24 mouse cellular contexts compared by ENCODE assay signal in genomic region chr6:30121152-30121551, GRCm38 (mm10).
DNase-seq lines count a peak whose midpoint lies in the region; ATAC-seq and TF ChIP-seq lines count a peak whose summit lies in the region.
"Had no signal": no experiment of that assay in that cellular context is flagged by ENCODE, and none has a peak within 500 bp of the region (broad histone marks: within the 10 kb centered on the region; RNA-seq: fewer than 3 reads in every experiment).

No protein-coding gene starts in this region.

- DNase-seq in adrenal gland, adult 2 months: peak; percentile 9
- DNase-seq in adrenal gland, adult 18-20 months (ENCODE audit: low spot score in 2 of 2): no peak
- DNase-seq in limb, embryonic 10.5 days (ENCODE audit: low spot score): no peak
- DNase-seq in limb, embryonic 14.5 days (ENCODE audit: low spot score): no peak
- no peak for DNase-seq in gastrocnemius, postnatal 25 days
- DNase-seq in thymus, postnatal 0 days (ENCODE audit: low spot score): no peak
- DNase-seq: adrenal gland, postnatal 25 days; cerebellum, adult 11 months; cerebellum, postnatal 10 days; gastrocnemius, postnatal 14 days; heart, postnatal 4 days; kidney, adult 9 months; kidney, postnatal 25 days; lung, adult 18-20 months; lung, postnatal 10 days; thymus, postnatal 36 days had no signal

- H3K9me3 ChIP-seq in limb, embryonic 12.5 days: no peaks in the 10 kb centered on the region
- H3K9me3 ChIP-seq in limb, embryonic 10.5 days (replicated peaks): no peaks in the 10 kb centered on the region
- H3K9me3 ChIP-seq in embryonic facial prominence, embryonic 12.5 days: no peaks in the 10 kb centered on the region
- H3K9me3 ChIP-seq in limb, embryonic 14.5 days (ENCODE audit: control insufficient read depth, low read length): no peaks in the 10 kb centered on the region
- H3K9me3 ChIP-seq: forebrain, embryonic 15.5 days; heart, embryonic 15.5 days; liver, embryonic 12.5 days; midbrain, embryonic 13.5 days had no signal

- H3K9ac ChIP-seq in limb, embryonic 12.5 days (replicated peaks): no peak overlapping the region
- H3K9ac ChIP-seq in embryonic facial prominence, embryonic 12.5 days: no peak overlapping the region
- H3K9ac ChIP-seq in limb, embryonic 14.5 days (ENCODE audit: low read depth, low read length, severe bottlenecking): no peak overlapping the region
- H3K9ac ChIP-seq: forebrain, embryonic 15.5 days; heart, embryonic 15.5 days; hindbrain, embryonic 14.5 days; liver, embryonic 12.5 days; midbrain, embryonic 13.5 days had no signal

- ATAC-seq in limb, embryonic 12.5 days (ENCODE audit: insufficient number of reproducible peaks, insufficient read depth, low FRiP score, low TSS enrichment, low read depth): peak; percentile 37; the same call in 1 of the 2 replicates
- 0 out of 2 replicates have a peak, but pooled peaks have one; percentile 15 for ATAC-seq in embryonic facial prominence, embryonic 12.5 days (ENCODE audit: insufficient number of reproducible peaks, insufficient read depth, low FRiP score, low TSS enrichment)
- ATAC-seq in limb, embryonic 14.5 days (ENCODE audit: low FRiP score, low read depth): peak; percentile 60
- ATAC-seq: CD4-positive, CD25-positive, alpha-beta regulatory T cell, adult 4 months; forebrain, embryonic 15.5 days; liver, embryonic 12.5 days; midbrain, embryonic 13.5 days had no signal

- no peak overlapping the region for H3K4me3 ChIP-seq in limb, embryonic 12.5 days (replicated peaks)
- H3K4me3 ChIP-seq in limb, embryonic 10.5 days: no peak overlapping the region
- H3K4me3 ChIP-seq in embryonic facial prominence, embryonic 12.5 days: no peak overlapping the region
- no peak overlapping the region for H3K4me3 ChIP-seq in limb, embryonic 14.5 days (replicated peaks; ENCODE audit: low read length)
- H3K4me3 ChIP-seq: forebrain, embryonic 15.5 days; heart, embryonic 15.5 days; liver, embryonic 12.5 days; midbrain, embryonic 13.5 days had no signal

- peak overlapping the region; percentile 62 for H3K27ac ChIP-seq in limb, embryonic 12.5 days
- H3K27ac ChIP-seq in limb, embryonic 10.5 days: no peak overlapping the region
- H3K27ac ChIP-seq in embryonic facial prominence, embryonic 12.5 days: peak overlapping the region; percentile 5; the same call in 1 of the 2 replicates
- peak overlapping the region; percentile 44; the same call in 1 of the 2 replicates for H3K27ac ChIP-seq in limb, embryonic 14.5 days (replicated peaks; ENCODE audit: low read depth, low read length)
- H3K27ac ChIP-seq: forebrain, embryonic 15.5 days; heart, embryonic 15.5 days; hindbrain, embryonic 14.5 days; liver, embryonic 12.5 days; midbrain, embryonic 13.5 days had no signal

- 0 out of 2 replicates have a peak, but pooled peaks cover 8% of the 10 kb centered on the region for H3K4me1 ChIP-seq in limb, embryonic 12.5 days (replicated peaks)
- no peaks in the 10 kb centered on the region for H3K4me1 ChIP-seq in limb, embryonic 10.5 days
- no peaks in the 10 kb centered on the region for H3K4me1 ChIP-seq in embryonic facial prominence, embryonic 12.5 days
- H3K4me1 ChIP-seq in limb, embryonic 14.5 days (ENCODE audit: control insufficient read depth, insufficient read depth, low read length): no peaks in the 10 kb centered on the region
- H3K4me1 ChIP-seq: forebrain, embryonic 15.5 days; heart, embryonic 15.5 days; midbrain, embryonic 13.5 days had no signal

- H3K27me3 ChIP-seq in limb, embryonic 12.5 days: no peaks in the 10 kb centered on the region
- no peaks in the 10 kb centered on the region for H3K27me3 ChIP-seq in limb, embryonic 10.5 days (ENCODE audit: low read depth, poor library complexity, severe bottlenecking)
- H3K27me3 ChIP-seq in embryonic facial prominence, embryonic 12.5 days: no peaks in the 10 kb centered on the region
- no peaks in the 10 kb centered on the region for H3K27me3 ChIP-seq in limb, embryonic 14.5 days (ENCODE audit: control insufficient read depth, insufficient read depth, low read length)
- H3K27me3 ChIP-seq: forebrain, embryonic 15.5 days; heart, embryonic 15.5 days; liver, embryonic 12.5 days; midbrain, embryonic 13.5 days had no signal

- H3K4me2 ChIP-seq in limb, embryonic 12.5 days: no peak overlapping the region
- H3K4me2 ChIP-seq in embryonic facial prominence, embryonic 12.5 days (replicated peaks): no peak overlapping the region
- H3K4me2 ChIP-seq in limb, embryonic 14.5 days (replicated peaks; ENCODE audit: low read depth, low read length, severe bottlenecking): no peak overlapping the region
- H3K4me2 ChIP-seq: forebrain, embryonic 15.5 days; heart, embryonic 15.5 days; hindbrain, embryonic 14.5 days; liver, embryonic 12.5 days; midbrain, embryonic 13.5 days had no signal

- peaks cover 83% of the 10 kb centered on the region for H3K36me3 ChIP-seq in limb, embryonic 12.5 days
- peaks cover 91% of the 10 kb centered on the region for H3K36me3 ChIP-seq in limb, embryonic 10.5 days
- H3K36me3 ChIP-seq in embryonic facial prominence, embryonic 12.5 days: peaks cover 75% of the 10 kb centered on the region
- peaks cover 76% of the 10 kb centered on the region for H3K36me3 ChIP-seq in limb, embryonic 14.5 days (ENCODE audit: control insufficient read depth, insufficient read depth, low read length)

- WGBS in limb, embryonic 12.5 days: 51% methylated on average over 2 of the region's 2 CpGs
- WGBS in limb, embryonic 10.5 days: 71% methylated on average over 2 of the region's 2 CpGs
- 50% methylated on average over 2 of the region's 2 CpGs for WGBS in embryonic facial prominence, embryonic 12.5 days
- WGBS in limb, embryonic 14.5 days: 41% methylated on average over 2 of the region's 2 CpGs

- no peak for TF ChIP-seq POLR2A in limb, embryonic 14.5 days (IDR thresholded peaks at IDR 0.05; ENCODE audit: borderline replicate concordance, extremely low read depth, insufficient read depth, insufficient read length)
